Mouse (Mus musculus): ENCODE measurements around the gene Afdn. TPM values are rescaled to one million over a fixed set of nuclear protein-coding genes. Genes with fewer than 3 reads are reported as not detected.
A peak's percentile ranks its signal among the peaks of the same experiment; 100 is the strongest.
"Not testable (repeated sequence)": the region's sequence is repeated elsewhere in the genome, so short reads cannot be mapped to it uniquely, and the experiment has no call there.

The Afdn gene
- polyA plus RNA-seq, 1 experiment from 2014 or later, result 29.3 TPM

DNA sequence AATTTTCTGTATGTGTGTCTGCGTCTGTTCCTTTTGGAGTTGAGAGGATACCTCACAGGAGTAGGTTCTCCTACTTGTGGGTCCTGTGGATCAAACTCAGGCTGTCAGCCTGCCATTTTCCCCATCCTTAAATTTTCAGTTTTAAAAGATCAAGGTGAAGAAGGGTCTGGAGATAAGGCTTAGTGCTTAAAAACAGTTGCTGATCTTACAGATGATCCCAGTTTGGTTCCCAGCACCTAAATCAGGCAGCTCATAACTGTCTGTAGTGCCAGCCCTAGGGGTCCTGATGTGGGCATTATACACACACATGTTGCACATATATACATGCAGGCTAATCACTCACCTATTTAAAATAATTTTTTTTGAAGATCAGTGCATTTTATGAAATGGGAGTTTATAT lies 69.9 kb downstream of the Afdn start:
- 93% methylated on average over 1 of the region's 1 CpGs for WGBS

DNA sequence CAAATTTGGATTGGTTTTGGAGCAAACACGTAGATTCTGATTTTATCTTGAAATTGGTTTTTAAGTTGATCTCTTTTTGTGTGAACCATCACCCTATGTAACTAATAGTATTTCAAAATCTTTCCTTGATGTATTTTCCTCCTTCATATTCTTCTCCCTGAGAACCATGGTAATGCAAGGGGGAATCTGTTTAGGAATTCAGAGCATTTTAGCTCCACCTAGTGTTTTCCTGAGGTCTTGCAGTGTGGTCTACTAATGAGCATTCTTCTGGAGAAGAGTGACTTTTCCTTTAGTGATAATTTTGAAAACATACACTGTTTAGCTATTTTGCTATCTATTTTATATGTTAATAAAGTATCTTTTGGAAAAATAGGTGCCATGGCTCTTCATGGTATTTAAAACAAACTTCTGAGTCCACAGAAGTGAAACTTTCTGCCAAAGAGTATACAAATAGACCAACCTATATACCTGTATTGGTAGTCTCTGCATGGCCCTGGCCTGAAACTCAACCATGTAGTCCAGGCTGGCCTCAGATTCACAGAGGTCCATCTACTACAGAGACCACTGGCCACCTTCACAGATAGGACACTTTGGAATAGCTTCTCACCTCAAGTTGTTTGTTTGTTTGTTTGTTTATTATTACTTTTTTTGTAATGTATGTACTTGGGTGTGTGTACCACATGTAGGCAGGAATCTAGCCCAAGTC lies 70.5 kb downstream of the Afdn start:
- Histone ChIP-seq H3K27ac (ENCODE audit: low read length) (no peak overlapping the region), H3K9ac (ENCODE audit: low read depth, low read length) (no peak overlapping the region), H3K36me3 (ENCODE audit: control insufficient read depth, insufficient read depth, low read length) (no peaks in the 10 kb centered on the region), H3K27me3 (replicated peaks; ENCODE audit: control insufficient read depth, insufficient read depth, low read length) (no peaks in the 10 kb centered on the region), H3K9me3 (ENCODE audit: control insufficient read depth, low read length) (no peaks in the 10 kb centered on the region), H3K4me3 (ENCODE audit: low read length) (no peak overlapping the region), H3K4me1 (ENCODE audit: control insufficient read depth, insufficient read depth, low read length) (no peaks in the 10 kb centered on the region), H3K4me2 (ENCODE audit: low read depth, low read length) (no peak overlapping the region)
- ATAC-seq, result peak; percentile 38
- 84% methylated on average over 1 of the region's 1 CpGs for WGBS

More for the DNA sequence above, 69.9 kb downstream of the Afdn start:
- ATAC-seq, result no peak; the same call in 1 of the 2 replicates
- Histone ChIP-seq H3K4me1 (ENCODE audit: control insufficient read depth, insufficient read depth, low read length) (no peaks in the 10 kb centered on the region), H3K27me3 (replicated peaks; ENCODE audit: control insufficient read depth, insufficient read depth, low read length) (no peaks in the 10 kb centered on the region), H3K27ac (ENCODE audit: low read length) (no peak overlapping the region), H3K4me3 (ENCODE audit: low read length) (no peak overlapping the region), H3K9ac (ENCODE audit: low read depth, low read length) (no peak overlapping the region), H3K36me3 (ENCODE audit: control insufficient read depth, insufficient read depth, low read length) (no peaks in the 10 kb centered on the region), H3K9me3 (ENCODE audit: control insufficient read depth, low read length) (no peaks in the 10 kb centered on the region), H3K4me2 (ENCODE audit: low read depth, low read length) (no peak overlapping the region)

DNA sequence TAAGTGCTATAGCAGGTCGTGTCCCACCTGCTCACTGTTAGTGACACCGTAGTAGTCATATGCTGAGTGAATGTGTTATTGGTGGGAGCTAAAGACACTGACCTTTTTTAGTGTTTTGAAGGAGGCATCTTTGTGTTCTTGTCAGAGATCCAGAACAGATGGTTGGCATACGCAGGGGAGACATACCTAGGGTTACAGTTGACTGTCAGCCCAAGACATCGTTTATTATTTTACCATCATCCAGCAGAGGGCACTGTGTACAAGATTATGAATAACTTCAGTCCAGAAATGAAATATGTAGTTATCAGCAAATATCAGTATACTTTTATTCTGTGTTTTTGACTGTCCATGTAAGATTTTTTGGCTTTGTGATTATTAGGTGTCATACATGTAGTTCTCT lies 75.5 kb downstream of the Afdn start:
- Histone ChIP-seq H3K9ac (ENCODE audit: low read depth, low read length) (no peak overlapping the region), H3K4me3 (ENCODE audit: low read length) (no peak overlapping the region), H3K9me3 (ENCODE audit: control insufficient read depth, low read length) (no peaks in the 10 kb centered on the region), H3K36me3 (ENCODE audit: control insufficient read depth, insufficient read depth, low read length) (no peaks in the 10 kb centered on the region), H3K27ac (ENCODE audit: low read length) (no peak overlapping the region), H3K4me2 (ENCODE audit: low read depth, low read length) (no peak overlapping the region), H3K4me1 (ENCODE audit: control insufficient read depth, insufficient read depth, low read length) (no peaks in the 10 kb centered on the region), H3K27me3 (replicated peaks; ENCODE audit: control insufficient read depth, insufficient read depth, low read length) (no peaks in the 10 kb centered on the region)
- 80% methylated on average over 4 of the region's 4 CpGs for WGBS
- ATAC-seq, result peak; percentile 28; the same call in 1 of the 2 replicates

DNA sequence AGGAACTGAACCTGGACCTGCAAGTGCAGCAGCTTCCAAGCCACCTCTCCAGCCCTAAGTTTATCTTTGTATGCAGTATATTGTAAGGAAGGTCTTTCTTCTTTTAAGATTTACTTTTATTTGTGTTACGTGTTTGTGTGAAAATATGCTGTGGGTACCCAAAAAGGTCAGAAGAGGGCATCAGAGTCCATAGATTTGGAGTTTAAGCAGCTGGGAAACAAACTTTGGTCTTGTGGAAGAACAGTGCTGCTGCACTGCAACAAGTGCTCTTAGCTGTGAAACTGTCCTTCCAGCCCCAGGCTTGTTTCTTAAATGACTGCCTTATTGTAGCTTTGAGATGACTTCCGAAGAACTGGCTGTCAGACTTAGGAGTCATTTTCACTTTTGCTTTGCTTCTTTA lies 89.8 kb downstream of the Afdn start:
- Histone ChIP-seq H3K9ac (ENCODE audit: low read depth, low read length) (no peak overlapping the region), H3K4me1 (ENCODE audit: control insufficient read depth, insufficient read depth, low read length) (no peaks in the 10 kb centered on the region), H3K4me3 (ENCODE audit: low read length) (no peak overlapping the region), H3K9me3 (ENCODE audit: control insufficient read depth, low read length) (no peaks in the 10 kb centered on the region), H3K36me3 (ENCODE audit: control insufficient read depth, insufficient read depth, low read length) (peaks cover 3% of the 10 kb centered on the region; the same call in 1 of the 2 replicates), H3K27me3 (replicated peaks; ENCODE audit: control insufficient read depth, insufficient read depth, low read length) (no peaks in the 10 kb centered on the region), H3K27ac (ENCODE audit: low read length) (no peak overlapping the region), H3K4me2 (ENCODE audit: low read depth, low read length) (no peak overlapping the region)
- ATAC-seq, result no peak
- 83% methylated on average over 2 of the region's 2 CpGs for WGBS

- not testable (repeated sequence) for H3K9me3 ChIP-seq (ENCODE audit: control insufficient read depth, low read length); ATAC-seq; H3K4me2 ChIP-seq (ENCODE audit: low read depth, low read length); H3K36me3 ChIP-seq (ENCODE audit: control insufficient read depth, insufficient read depth, low read length); H3K4me3 ChIP-seq (ENCODE audit: low read length); H3K27me3 ChIP-seq (replicated peaks; ENCODE audit: control insufficient read depth, insufficient read depth, low read length); H3K27ac ChIP-seq (ENCODE audit: low read length); H3K4me1 ChIP-seq (ENCODE audit: control insufficient read depth, insufficient read depth, low read length); H3K9ac ChIP-seq (ENCODE audit: low read depth, low read length)
- 77% methylated on average over 7 of the region's 7 CpGs for WGBS
These were observed 93.5 kb downstream of the Afdn start for GRCm38 (mm10) chr17:13853883-13854282.

DNA sequence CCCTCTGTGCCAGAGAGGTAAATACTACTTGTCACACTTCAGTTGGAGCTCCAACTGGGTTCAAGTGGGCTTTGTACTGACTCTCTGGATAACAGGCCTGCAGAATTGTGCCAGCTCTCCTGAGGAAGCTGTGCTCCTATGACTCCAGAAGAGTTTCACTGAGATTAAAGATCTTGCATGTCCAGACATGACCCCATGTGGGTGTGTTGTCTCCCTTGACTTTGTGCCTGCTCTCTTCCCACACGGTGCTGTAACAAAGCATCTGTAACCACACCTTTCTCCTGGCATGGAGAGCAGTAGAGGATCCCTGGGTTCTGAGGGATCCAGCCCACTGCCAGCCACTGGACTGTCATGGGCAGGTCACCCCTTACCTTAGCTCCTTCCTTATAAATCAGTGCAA lies 95.1 kb downstream of the Afdn start:
- no peak overlapping the region for H3K27ac ChIP-seq (ENCODE audit: low read length)

DNA sequence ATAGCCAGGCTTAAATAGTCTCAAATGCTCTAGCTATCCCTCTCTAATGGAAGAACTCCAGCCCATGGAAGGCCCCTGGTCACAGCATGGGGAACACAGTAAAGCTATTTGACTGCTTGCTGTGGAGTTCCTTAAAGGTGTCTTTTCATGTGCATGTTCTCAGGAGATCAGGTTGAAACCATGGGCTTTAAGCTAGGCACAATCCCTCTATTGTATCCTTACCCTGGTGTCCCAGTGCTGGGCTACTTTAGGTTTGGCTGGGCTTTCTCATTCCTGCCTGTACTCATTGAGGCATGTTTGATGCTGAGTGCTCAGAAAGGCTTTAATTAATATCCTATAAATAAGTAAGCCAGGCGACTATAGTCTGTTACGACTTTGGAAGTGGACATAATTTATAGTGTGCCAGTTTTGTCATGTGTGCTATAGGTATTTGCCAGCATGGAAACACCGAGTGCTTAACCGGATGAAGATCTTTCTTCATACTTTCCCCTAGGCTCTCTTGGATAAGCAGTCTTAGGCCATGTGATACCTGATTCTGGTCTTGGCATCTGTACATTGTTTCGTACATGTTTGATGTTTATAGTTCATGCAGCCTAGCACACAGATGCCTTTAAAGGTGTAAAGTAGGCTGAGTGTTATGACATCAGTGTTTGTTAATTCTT lies 96.2 kb downstream of the Afdn start:
- H3K9me3 ChIP-seq (ENCODE audit: control insufficient read depth, low read length), result no peaks in the 10 kb centered on the region
- peaks cover 5% of the 10 kb centered on the region; the same call in 1 of the 2 replicates for H3K36me3 ChIP-seq (ENCODE audit: control insufficient read depth, insufficient read depth, low read length)
- H3K4me2 ChIP-seq (ENCODE audit: low read depth, low read length), result no peak overlapping the region
- no peak overlapping the region for H3K4me3 ChIP-seq (ENCODE audit: low read length)
- no peak overlapping the region for H3K27ac ChIP-seq (ENCODE audit: low read length)
- no peaks in the 10 kb centered on the region for H3K4me1 ChIP-seq (ENCODE audit: control insufficient read depth, insufficient read depth, low read length)
- WGBS, result 88% methylated on average over 5 of the region's 5 CpGs
- no peak overlapping the region for H3K9ac ChIP-seq (ENCODE audit: low read depth, low read length)
- no peaks in the 10 kb centered on the region for H3K27me3 ChIP-seq (replicated peaks; ENCODE audit: control insufficient read depth, insufficient read depth, low read length)
- ATAC-seq, result no peak

More for the DNA sequence above, 95.1 kb downstream of the Afdn start:
- WGBS, result 68% methylated on average over 1 of the region's 1 CpGs
- peaks cover 3% of the 10 kb centered on the region; the same call in 1 of the 2 replicates for H3K36me3 ChIP-seq (ENCODE audit: control insufficient read depth, insufficient read depth, low read length)
- H3K4me1 ChIP-seq (ENCODE audit: control insufficient read depth, insufficient read depth, low read length), result no peaks in the 10 kb centered on the region
- no peak overlapping the region for H3K9ac ChIP-seq (ENCODE audit: low read depth, low read length)
- no peak overlapping the region for H3K4me3 ChIP-seq (ENCODE audit: low read length)
- no peaks in the 10 kb centered on the region for H3K9me3 ChIP-seq (ENCODE audit: control insufficient read depth, low read length)
- no peak for ATAC-seq
- no peak overlapping the region for H3K4me2 ChIP-seq (ENCODE audit: low read depth, low read length)
- H3K27me3 ChIP-seq (replicated peaks; ENCODE audit: control insufficient read depth, insufficient read depth, low read length), result no peaks in the 10 kb centered on the region

DNA sequence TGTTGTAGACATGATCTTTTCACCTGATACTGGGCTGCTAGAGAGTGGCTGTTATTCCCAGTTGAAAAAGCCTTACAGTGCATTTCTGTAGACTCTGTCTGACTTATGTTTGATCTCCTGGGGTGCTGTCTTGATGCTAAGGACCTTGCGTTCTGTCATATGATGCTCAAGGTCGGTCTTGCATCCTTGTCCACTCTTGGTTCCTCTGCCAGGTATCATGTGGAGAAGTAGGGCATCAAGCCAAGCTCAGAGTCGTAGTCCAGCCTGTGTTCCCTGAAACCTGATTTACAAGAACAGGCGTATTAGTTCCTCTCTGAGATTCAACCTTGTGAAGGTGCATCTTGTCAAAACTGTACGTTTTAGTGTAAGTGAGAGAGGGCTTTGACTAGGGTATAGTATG lies 105.0 kb downstream of the Afdn start:
- no peak overlapping the region for H3K4me2 ChIP-seq (ENCODE audit: low read depth, low read length)
- peaks cover 2% of the 10 kb centered on the region; the same call in 1 of the 2 replicates for H3K36me3 ChIP-seq (ENCODE audit: control insufficient read depth, insufficient read depth, low read length)
- H3K9ac ChIP-seq (ENCODE audit: low read depth, low read length), result no peak overlapping the region
- no peak overlapping the region for H3K4me3 ChIP-seq (ENCODE audit: low read length)
- no peaks in the 10 kb centered on the region for H3K9me3 ChIP-seq (ENCODE audit: control insufficient read depth, low read length)
- peaks cover 11% of the 10 kb centered on the region; the same call in 1 of the 2 replicates for H3K4me1 ChIP-seq (ENCODE audit: control insufficient read depth, insufficient read depth, low read length)
- 87% methylated on average over 5 of the region's 5 CpGs for WGBS
- H3K27me3 ChIP-seq (replicated peaks; ENCODE audit: control insufficient read depth, insufficient read depth, low read length), result no peaks in the 10 kb centered on the region
- no peak overlapping the region for H3K27ac ChIP-seq (ENCODE audit: low read length)
- ATAC-seq, result no peak

DNA sequence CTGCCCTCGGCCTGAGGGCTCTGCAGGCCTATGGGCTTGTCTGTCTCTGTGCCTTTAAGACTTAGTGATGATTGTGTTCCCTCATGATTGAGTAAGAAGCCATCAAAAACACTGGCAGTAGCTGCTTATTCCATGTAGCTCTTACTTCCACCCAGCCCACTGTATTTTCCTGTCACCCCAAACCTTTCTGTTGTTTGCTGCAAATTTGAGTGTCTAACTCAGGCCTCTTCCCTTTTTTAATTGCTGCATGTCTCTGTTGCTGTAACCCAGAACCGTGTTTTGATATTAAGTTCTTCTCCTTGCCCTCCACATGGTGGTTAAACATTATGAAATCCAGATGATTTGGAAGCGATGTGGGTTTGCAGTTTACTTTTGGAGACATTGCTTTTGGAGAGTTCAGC lies 106.6 kb downstream of the Afdn start:
- Histone ChIP-seq H3K36me3 (ENCODE audit: control insufficient read depth, insufficient read depth, low read length) (no peaks in the 10 kb centered on the region; the same call in 1 of the 2 replicates), H3K27ac (ENCODE audit: low read length) (peak overlapping the region; percentile 58), H3K9me3 (ENCODE audit: control insufficient read depth, low read length) (no peaks in the 10 kb centered on the region), H3K4me2 (ENCODE audit: low read depth, low read length) (peak overlapping the region; percentile 47), H3K9ac (ENCODE audit: low read depth, low read length) (0 out of 2 replicates have a peak overlapping the region, but pooled peaks have one; percentile 4), H3K4me3 (ENCODE audit: low read length) (no peak overlapping the region), H3K4me1 (ENCODE audit: control insufficient read depth, insufficient read depth, low read length) (peaks cover 11% of the 10 kb centered on the region; the same call in 1 of the 2 replicates), H3K27me3 (replicated peaks; ENCODE audit: control insufficient read depth, insufficient read depth, low read length) (no peaks in the 10 kb centered on the region)
- WGBS, result 40% methylated on average over 3 of the region's 3 CpGs
- ATAC-seq, result peak; percentile 8; the same call in 1 of the 2 replicates
